Mouse (Mus musculus) central nervous system, embryonic 18 days (tissue): ENCODE measurements around the gene Zfp786. TPM values are rescaled to one million over a fixed set of nuclear protein-coding genes. Genes with fewer than 3 reads are reported as not detected.

Experiments used
- polyA plus RNA-seq: library from polyadenylated mRNA; depleted of rRNA; stranded (reverse); fragments of >200 nt; gene quantifications from 2 replicates; pipeline ENCODE4 v1.2.3, GENCODE M21; 2012; rRNA removed

The Zfp786 gene
- polyA plus RNA-seq, result 6.7 and 6.9 TPM in 2 replicates

GRCm38 (mm10) chr6:47830104-47831078 is at the start of gene Zfp786:
TSS of gene Zfp786 (minus strand) at chr6:47830867.

GRCm38 (mm10) chr6:47877058-47877457 is 46.4 kb upstream of the Zfp786 start, which contains the start of gene Zfp282:
TSS of gene Zfp282 (plus strand) at chr6:47877204.

GRCm38 (mm10) chr6:47835482-47835983 is 4.9 kb upstream of the Zfp786 start, which contains the start of gene Zfp398:
TSS of gene Zfp398 (plus strand) at chr6:47835661.

GRCm38 (mm10) chr6:47813257-47813878 is 17.3 kb downstream of the Zfp786 start, which contains the start of gene Pdia4:
TSS of gene Pdia4 (minus strand) at chr6:47813430.

Other genes with a start within 250 kb of the Zfp786 start
- gene Ezh2, start 235.5 kb downstream of the Zfp786 start, polyA plus RNA-seq, result 124 and 129 TPM in 2 replicates
- 54.4 and 58.7 TPM in 2 replicates for gene Pdia4, start 17.4 kb downstream of the Zfp786 start, polyA plus RNA-seq
- gene Zfp398, start 4.8 kb upstream of the Zfp786 start, polyA plus RNA-seq, result 16.7 and 18.3 TPM in 2 replicates
- gene Zfp282, start 46.3 kb upstream of the Zfp786 start, polyA plus RNA-seq, result 24.2 and 24.9 TPM in 2 replicates
- gene Zfp212, start 89.6 kb upstream of the Zfp786 start, polyA plus RNA-seq, result 17.8 and 19.0 TPM in 2 replicates
- 36.8 and 39.4 TPM in 2 replicates for gene Zfp956, start 122.5 kb upstream of the Zfp786 start, polyA plus RNA-seq
- gene Zfp777, start 218.0 kb upstream of the Zfp786 start, polyA plus RNA-seq, result 14.1 and 17.4 TPM in 2 replicates